Mouse (Mus musculus) right cerebral cortex, adult 2 months (tissue): ENCODE data around the gene Myod1.

Experiments
- DNase-seq, 2 experiments: peaks; one replicate each; pipeline ENCODE4 v3.0.0; 2021 to 2022; ENCODE audit warnings: low spot score in 2 of 2

Gene Myod1

GRCm38 (mm10) chr7:46376172-46377007 lies at the start of gene Myod1:
Myod1 (plus strand) TSS chr7:46376474.
- DNase-seq: no peak

GRCm38 (mm10) chr7:46327896-46328295 lies 48.4 kb upstream of the Myod1 start:
- peak; percentile 9 to 23 for DNase-seq

- DNase-seq: no peak
Observed at GRCm38 (mm10) chr7:46337397-46337796, 38.9 kb upstream of the Myod1 start.

- DNase-seq: no peak
Observed at GRCm38 (mm10) chr7:46339818-46340217, 36.5 kb upstream of the Myod1 start.

GRCm38 (mm10) chr7:46340295-46340694 lies 36.0 kb upstream of the Myod1 start:
- DNase-seq: no peak

- DNase-seq: no peak
Observed at GRCm38 (mm10) chr7:46341471-46341870, 34.8 kb upstream of the Myod1 start.

GRCm38 (mm10) chr7:46347692-46348091 lies 28.6 kb upstream of the Myod1 start:
- no peak for DNase-seq

- no peak for DNase-seq
Observed at GRCm38 (mm10) chr7:46348813-46349212, 27.5 kb upstream of the Myod1 start.

GRCm38 (mm10) chr7:46350119-46350702 lies 26.1 kb upstream of the Myod1 start:
- DNase-seq: no peak

- DNase-seq: no peak
Observed at GRCm38 (mm10) chr7:46352748-46353147, 23.5 kb upstream of the Myod1 start.

- no peak for DNase-seq
Observed at GRCm38 (mm10) chr7:46353216-46353615, 23.1 kb upstream of the Myod1 start.

- DNase-seq: no peak
Observed at GRCm38 (mm10) chr7:46353875-46354274, 22.4 kb upstream of the Myod1 start.

GRCm38 (mm10) chr7:46361776-46362175 lies 14.5 kb upstream of the Myod1 start:
- DNase-seq: no peak

GRCm38 (mm10) chr7:46364154-46364553 lies 12.1 kb upstream of the Myod1 start:
- DNase-seq: peak; percentile 26 to 46

- DNase-seq: no peak
Observed at GRCm38 (mm10) chr7:46365810-46366209, 10.5 kb upstream of the Myod1 start.

GRCm38 (mm10) chr7:46371104-46371503 lies 5.2 kb upstream of the Myod1 start:
- DNase-seq: no peak

GRCm38 (mm10) chr7:46377008-46377346 lies 703 bp downstream of the Myod1 start:
- DNase-seq: no peak

GRCm38 (mm10) chr7:46378123-46378522 lies 1.8 kb downstream of the Myod1 start:
- DNase-seq: peak in 1 of 2 experiments; percentile 39

GRCm38 (mm10) chr7:46378983-46379382 lies 2.7 kb downstream of the Myod1 start:
- DNase-seq: peak; percentile 62 to 64

GRCm38 (mm10) chr7:46380625-46381024 lies 4.4 kb downstream of the Myod1 start:
- DNase-seq: peak in 1 of 2 experiments; percentile 38

GRCm38 (mm10) chr7:46387430-46387829 lies 11.2 kb downstream of the Myod1 start:
- DNase-seq: no peak

GRCm38 (mm10) chr7:46389456-46390085 lies 13.3 kb downstream of the Myod1 start:
- no peak for DNase-seq

- DNase-seq: no peak
Observed at GRCm38 (mm10) chr7:46390226-46390625, 14.0 kb downstream of the Myod1 start.
